Mouse (Mus musculus) intestine, postnatal 0 days (tissue): ENCODE results near the gene AA986860. TPM values are rescaled to one million over a fixed set of nuclear protein-coding genes. Genes with fewer than 3 reads are reported as not detected.

Source experiments
- ATAC-seq: fragments of 200-750 bp; cut with Nextera tagmentation; 2 replicates; pipeline ENCODE4 v1.8.0; 2017; ENCODE audit warnings: mild to moderate bottlenecking, moderate TSS enrichment, moderate library complexity
- H3K27ac ChIP-seq: fragments of 300-500 bp; sonication (generic); 2 replicates; pipeline ENCODE4 v1.5.1; 2014; ENCODE audit warnings: mild to moderate bottlenecking, low read depth, low read length, moderate library complexity
- H3K27me3 ChIP-seq: fragments of 300-500 bp; sonication (generic); replicated peaks from 2 replicates; pipeline ENCODE4 v1.6.1; 2014; ENCODE audit warnings: low read length, mixed read lengths; ENCODE audit not compliant: control insufficient read depth, insufficient read depth
- H3K36me3 ChIP-seq: fragments of 300-500 bp; sonication (generic); 2 replicates; pipeline ENCODE4 v1.6.1; 2014; ENCODE audit warnings: mild to moderate bottlenecking, moderate library complexity; ENCODE audit not compliant: control insufficient read depth, insufficient read depth
- H3K4me1 ChIP-seq: fragments of 300-500 bp; sonication (generic); replicated peaks from 2 replicates; pipeline ENCODE4 v1.6.1; 2014; ENCODE audit warnings: antibody characterized with exemption, low read length, mixed read lengths; ENCODE audit not compliant: control insufficient read depth, insufficient read depth
- H3K4me2 ChIP-seq: fragments of 300-500 bp; sonication (generic); replicated peaks from 2 replicates; pipeline ENCODE4 v1.6.1; 2014; ENCODE audit warnings: low read depth, mild to moderate bottlenecking, moderate library complexity
- H3K4me3 ChIP-seq: fragments of 300-500 bp; sonication (generic); 2 replicates; pipeline ENCODE4 v1.5.1; 2014; ENCODE audit warnings: low read depth, low read length
- H3K9ac ChIP-seq: fragments of 300-500 bp; sonication (generic); 2 replicates; pipeline ENCODE4 v1.6.1; 2014; ENCODE audit warnings: mild to moderate bottlenecking, low read depth, low read length
- H3K9me3 ChIP-seq: fragments of 300-500 bp; sonication (generic); 2 replicates; pipeline ENCODE4 v1.6.1; 2016; ENCODE audit warnings: mixed run types; ENCODE audit not compliant: control insufficient read depth
- CTCF ChIP-seq: sonication (generic); IDR thresholded peaks from 2 replicates; pipeline ENCODE4 v1.5.1; 2016; ENCODE audit warnings: low read depth, mild to moderate bottlenecking, control low read depth, antibody characterized with exemption, moderate library complexity
- WGBS: fragments of 180-500 bp; shearing (Covaris S2); extraction: QIAGEN DNeasy Blood & Tissue Kit; methylation state at CpG from one replicate; pipeline ENCODE4 v1.1.7; 2014; 5-methylcytosine and 5-hydroxymethylcytosine counted together
- polyA plus RNA-seq: library from polyadenylated mRNA; unstranded; fragments of >200 nt; fragmentation: Nextera tagmentation; extraction: Ambion mirVana; gene quantifications from 2 replicates; pipeline ENCODE4 v1.2.1, GENCODE M21; 2015

The AA986860 gene
- polyA plus RNA-seq, 1 experiment from 2014 or later, result 42.3 TPM

GRCm38 (mm10) chr1:130762045-130762760, 30.4 kb downstream of the AA986860 start:
- Histone ChIP-seq H3K9me3 (no peaks in the 10 kb centered on the region), H3K4me3 (no peak overlapping the region), H3K27ac (no peak overlapping the region), H3K9ac (no peak overlapping the region), H3K36me3 (no peaks in the 10 kb centered on the region), H3K4me1 (no peaks in the 10 kb centered on the region), H3K27me3 (no peaks in the 10 kb centered on the region), H3K4me2 (no peak overlapping the region)
- ATAC-seq, result no peak
- no peak for TF ChIP-seq CTCF
- 52% methylated on average over 3 of the region's 3 CpGs for WGBS

GRCm38 (mm10) chr1:130764027-130764461, 32.3 kb downstream of the AA986860 start:
- Histone ChIP-seq H3K9ac (no peak overlapping the region), H3K27ac (peak overlapping the region; percentile 46; the same call in 1 of the 2 replicates), H3K4me2 (peak overlapping the region; percentile 43), H3K4me3 (no peak overlapping the region), H3K36me3 (no peaks in the 10 kb centered on the region), H3K9me3 (no peaks in the 10 kb centered on the region), H3K27me3 (no peaks in the 10 kb centered on the region), H3K4me1 (no peaks in the 10 kb centered on the region)
- TF ChIP-seq CTCF, result no peak
- ATAC-seq, result peak; percentile 92
- whole genome bisulfite sequencing, result 32% methylated on average over 12 of the region's 12 CpGs

- Histone ChIP-seq H3K4me2 (no peak overlapping the region), H3K27me3 (no peaks in the 10 kb centered on the region), H3K9ac (no peak overlapping the region), H3K4me1 (no peaks in the 10 kb centered on the region), H3K9me3 (no peaks in the 10 kb centered on the region), H3K4me3 (no peak overlapping the region), H3K36me3 (no peaks in the 10 kb centered on the region), H3K27ac (no peak overlapping the region)
- no peak for TF ChIP-seq CTCF
- no peak for ATAC-seq
- 79% methylated on average over 5 of the region's 5 CpGs for WGBS
These were observed 35.3 kb downstream of the AA986860 start for GRCm38 (mm10) chr1:130767066-130767465.

GRCm38 (mm10) chr1:130769925-130770324, 38.1 kb downstream of the AA986860 start:
- no peak for TF ChIP-seq CTCF
- WGBS, result 88% methylated on average over 2 of the region's 2 CpGs
- Histone ChIP-seq H3K9me3 (no peaks in the 10 kb centered on the region), H3K27ac (no peak overlapping the region), H3K4me2 (no peak overlapping the region), H3K36me3 (no peaks in the 10 kb centered on the region), H3K4me1 (no peaks in the 10 kb centered on the region), H3K4me3 (no peak overlapping the region), H3K27me3 (no peaks in the 10 kb centered on the region), H3K9ac (no peak overlapping the region)
- ATAC-seq, result no peak

- no peak for TF ChIP-seq CTCF
- no peaks in the 10 kb centered on the region for H3K36me3 ChIP-seq
- 58% methylated on average over 4 of the region's 4 CpGs for WGBS
These were observed 38.7 kb downstream of the AA986860 start for GRCm38 (mm10) chr1:130770487-130770886.

GRCm38 (mm10) chr1:130770981-130771494, 39.3 kb downstream of the AA986860 start:
- Histone ChIP-seq H3K4me3 (no peak overlapping the region), H3K27ac (no peak overlapping the region), H3K9me3 (no peaks in the 10 kb centered on the region), H3K36me3 (no peaks in the 10 kb centered on the region), H3K27me3 (no peaks in the 10 kb centered on the region), H3K4me1 (no peaks in the 10 kb centered on the region), H3K9ac (no peak overlapping the region), H3K4me2 (no peak overlapping the region)
- ATAC-seq, result no peak
- 65% methylated on average over 3 of the region's 3 CpGs for WGBS
- TF ChIP-seq CTCF, result no peak

More at GRCm38 (mm10) chr1:130770487-130770886, 38.7 kb downstream of the AA986860 start:
- Histone ChIP-seq H3K9ac (no peak overlapping the region), H3K27ac (no peak overlapping the region), H3K4me3 (no peak overlapping the region), H3K9me3 (no peaks in the 10 kb centered on the region), H3K27me3 (no peaks in the 10 kb centered on the region), H3K4me1 (no peaks in the 10 kb centered on the region), H3K4me2 (no peak overlapping the region)
- no peak for ATAC-seq
